Mouse (Mus musculus) G1E (cell line): Measurements from ENCODE around the gene Atp1a2. TPM values are rescaled to one million over a fixed set of nuclear protein-coding genes. Genes with fewer than 3 reads are reported as not detected.

ENCODE experiments used
- ATAC-seq: 2 replicates; pipeline ENCODE4 v1.8.0; 2016; ENCODE audit warnings: mild to moderate bottlenecking; ENCODE audit not compliant: insufficient number of reproducible peaks, poor library complexity, low FRiP score, severe bottlenecking; ENCODE audit errors: extremely low read depth
- DNase-seq: peaks from one replicate; pipeline ENCODE4 v3.0.0; 2012; ENCODE audit warnings: low spot score
- H3K27me3 ChIP-seq: 2 replicates; pipeline ENCODE4 v1.6.1; 2012; ENCODE audit warnings: mild to moderate bottlenecking, low read length, inconsistent platforms; ENCODE audit not compliant: insufficient read depth
- H3K36me3 ChIP-seq: replicated peaks from 2 replicates; pipeline ENCODE3; 2012; ENCODE audit warnings: mild to moderate bottlenecking, inconsistent platforms
- H3K4me1 ChIP-seq: 2 replicates; pipeline ENCODE4 v1.6.1; 2012; ENCODE audit warnings: low read depth, low read length, inconsistent platforms, mixed read lengths; ENCODE audit not compliant: insufficient read depth
- H3K4me3 ChIP-seq: 2 replicates; pipeline ENCODE4 v1.5.1; 2012; ENCODE audit warnings: low read depth, mild to moderate bottlenecking, inconsistent platforms, low read length, moderate library complexity, mixed read lengths
- H3K9me3 ChIP-seq: replicated peaks from 2 replicates; pipeline ENCODE4 v1.6.1; 2012; ENCODE audit warnings: inconsistent platforms
- CTCF ChIP-seq: IDR thresholded peaks from 2 replicates; pipeline ENCODE4 v1.5.1; 2012; ENCODE audit warnings: low read depth, low read length, inconsistent platforms, mixed read lengths
- GATA1 ChIP-seq: IDR thresholded peaks from 2 replicates; pipeline ENCODE4 v1.6.1; 2012; ENCODE audit warnings: borderline replicate concordance, low read length, inconsistent platforms, mixed read lengths
- GATA2 ChIP-seq: IDR thresholded peaks from 2 replicates; pipeline ENCODE4 v1.6.1; 2012; ENCODE audit warnings: low read depth, low read length, inconsistent platforms, borderline replicate concordance
- POLR2AphosphoS5 ChIP-seq: IDR thresholded peaks from 2 replicates; pipeline ENCODE4 v1.6.1; 2012; ENCODE audit warnings: low read depth, low read length, inconsistent platforms; ENCODE audit not compliant: insufficient replicate concordance
- TAL1 ChIP-seq: conservative IDR thresholded peaks from 2 replicates; pipeline ENCODE4 v1.6.1; 2012; ENCODE audit warnings: low read depth, low read length, inconsistent platforms, mixed read lengths
- polyA plus RNA-seq: library from polyadenylated mRNA; stranded (reverse); fragments of >175 nt; gene quantifications from 2 replicates; pipeline ENCODE4 v1.2.3, GENCODE M21; 2012
- total RNA-seq, 2 experiments: library from RNA; stranded (forward) in 1 of 2; stranded (reverse) in 1 of 2; fragments of 200-1000 nt in 1 of 2; fragments of >200 nt in 1 of 2; fragmentation: Nextera tagmentation in 1 of 2; gene quantifications; 2 replicates each; pipeline ENCODE4 v1.2.3; 2014 to 2017

Gene Atp1a2
- total and polyA plus RNA-seq, 3 experiments, result 0.05 TPM; not detected in 2

- no peak for ATAC-seq
- peaks cover 34% of the 10 kb centered on the region for H3K27me3 ChIP-seq
- no peaks in the 10 kb centered on the region for H3K36me3 ChIP-seq
- H3K4me3 ChIP-seq, result no peak overlapping the region
- TF ChIP-seq TAL1 (no peak), GATA1 (no peak), GATA2 (no peak), CTCF (no peak), POLR2AphosphoS5 (no peak)
- no peaks in the 10 kb centered on the region for H3K4me1 ChIP-seq
- no peaks in the 10 kb centered on the region for H3K9me3 ChIP-seq
- no peak for DNase-seq
These were observed 33.6 kb upstream of the Atp1a2 start for GRCm38 (mm10) chr1:172331422-172331947.

- DNase-seq (no peak), ATAC-seq (no peak)
- H3K4me1 ChIP-seq, result no peaks in the 10 kb centered on the region; the same call in 1 of the 2 replicates
- H3K9me3 ChIP-seq, result peaks cover 9% of the 10 kb centered on the region
- peaks cover 38% of the 10 kb centered on the region for H3K27me3 ChIP-seq
- peaks cover 11% of the 10 kb centered on the region for H3K36me3 ChIP-seq
- TF ChIP-seq POLR2AphosphoS5 (no peak), GATA1 (no peak), CTCF (no peak)
- no peak overlapping the region for H3K4me3 ChIP-seq
These were observed 31.8 kb upstream of the Atp1a2 start for GRCm38 (mm10) chr1:172329616-172330015.

- no peaks in the 10 kb centered on the region; the same call in 1 of the 2 replicates for H3K4me1 ChIP-seq
- H3K27me3 ChIP-seq, result peaks cover 38% of the 10 kb centered on the region
- TF ChIP-seq TAL1 (no peak), GATA1 (no peak), GATA2 (no peak), CTCF (no peak), POLR2AphosphoS5 (no peak)
- DNase-seq (no peak), ATAC-seq (no peak)
- peaks cover 9% of the 10 kb centered on the region for H3K9me3 ChIP-seq
- peaks cover 11% of the 10 kb centered on the region for H3K36me3 ChIP-seq
- H3K4me3 ChIP-seq, result no peak within 1 kb of the TSS
These were observed 31.3 kb upstream of the Atp1a2 start, which contains the start of gene Kcnj9 for GRCm38 (mm10) chr1:172329131-172329530. TSS of gene Kcnj9 (minus strand) at chr1:172329318.

- Histone ChIP-seq H3K27me3 (peaks cover 34% of the 10 kb centered on the region), H3K36me3 (peaks cover 13% of the 10 kb centered on the region), H3K4me3 (no peak overlapping the region), H3K9me3 (peaks cover 9% of the 10 kb centered on the region), H3K4me1 (no peaks in the 10 kb centered on the region; the same call in 1 of the 2 replicates)
- ATAC-seq (no peak), DNase-seq (no peak)
- TF ChIP-seq CTCF, result no peak
- TF ChIP-seq POLR2AphosphoS5, result no peak
- no peak for TF ChIP-seq GATA1
- TF ChIP-seq GATA2, result no peak
These were observed 30.6 kb upstream of the Atp1a2 start for GRCm38 (mm10) chr1:172328461-172328860.

- H3K9me3 ChIP-seq, result peaks cover 9% of the 10 kb centered on the region
- no peak overlapping the region for H3K4me3 ChIP-seq
- peaks cover 34% of the 10 kb centered on the region for H3K27me3 ChIP-seq
- DNase-seq (no peak), ATAC-seq (no peak)
- TF ChIP-seq TAL1 (no peak), GATA2 (no peak), POLR2AphosphoS5 (no peak), GATA1 (no peak), CTCF (no peak)
- H3K4me1 ChIP-seq, result no peaks in the 10 kb centered on the region; the same call in 1 of the 2 replicates
- H3K36me3 ChIP-seq, result peaks cover 17% of the 10 kb centered on the region
These were observed 30.2 kb upstream of the Atp1a2 start for GRCm38 (mm10) chr1:172328041-172328440.

- Histone ChIP-seq H3K27me3 (peaks cover 34% of the 10 kb centered on the region), H3K4me3 (no peak overlapping the region), H3K9me3 (peaks cover 9% of the 10 kb centered on the region), H3K4me1 (no peaks in the 10 kb centered on the region; the same call in 1 of the 2 replicates), H3K36me3 (peaks cover 24% of the 10 kb centered on the region)
- TF ChIP-seq CTCF, result no peak
- no peak for TF ChIP-seq GATA1
- TF ChIP-seq TAL1, result no peak
- no peak for TF ChIP-seq GATA2
- no peak for TF ChIP-seq POLR2AphosphoS5
- DNase-seq (no peak), ATAC-seq (no peak)
These were observed 29.5 kb upstream of the Atp1a2 start for GRCm38 (mm10) chr1:172327206-172328001.
